Mouse (Mus musculus) thymus, adult 2 months (tissue): Measurements from ENCODE around the gene Gpank1. TPM values are rescaled to one million over a fixed set of nuclear protein-coding genes. Genes with fewer than 3 reads are reported as not detected.

Experiments
- DNase-seq: peaks from one replicate; pipeline ENCODE4 v3.0.0; 2021
- H3K27ac ChIP-seq: fragments of 200-500 bp; 2 replicates; pipeline ENCODE4 v1.5.1; 2012; ENCODE audit warnings: low read length, control low read depth; ENCODE audit not compliant: control insufficient read depth, insufficient read depth
- H3K27me3 ChIP-seq: fragments of 200-500 bp; 2 replicates; pipeline ENCODE4 v1.6.1; 2012; ENCODE audit warnings: mild to moderate bottlenecking, low read length, moderate library complexity, mixed read lengths; ENCODE audit not compliant: control insufficient read depth, insufficient read depth
- H3K36me3 ChIP-seq: fragments of 200-500 bp; 2 replicates; pipeline ENCODE4 v1.6.1; 2012; ENCODE audit warnings: mild to moderate bottlenecking, low read length, moderate library complexity; ENCODE audit not compliant: control insufficient read depth, insufficient read depth
- H3K4me1 ChIP-seq: fragments of 200-500 bp; replicated peaks from 2 replicates; pipeline ENCODE4 v1.6.1; 2012; ENCODE audit warnings: low read length; ENCODE audit not compliant: control insufficient read depth, insufficient read depth
- H3K4me3 ChIP-seq: fragments of 200-500 bp; 2 replicates; pipeline ENCODE4 v1.5.1; 2012; ENCODE audit warnings: mild to moderate bottlenecking, low read length, control low read depth, moderate library complexity; ENCODE audit not compliant: control insufficient read depth, insufficient read depth
- CTCF ChIP-seq: fragments of 200-500 bp; IDR thresholded peaks from 2 replicates; pipeline ENCODE4 v1.5.1; 2012; ENCODE audit warnings: mild to moderate bottlenecking, control low read depth, low read length, moderate library complexity, borderline replicate concordance; ENCODE audit not compliant: control insufficient read depth, poor library complexity, insufficient read depth; ENCODE audit errors: extremely low read depth
- POLR2A ChIP-seq: fragments of 200-500 bp; IDR thresholded peaks from 2 replicates; pipeline ENCODE4 v1.6.1; 2012; ENCODE audit warnings: mild to moderate bottlenecking, low read length, control low read depth, moderate library complexity; ENCODE audit not compliant: control insufficient read depth, poor library complexity, insufficient read depth; ENCODE audit errors: extremely low read depth
- WGBS: fragments of 180-500 bp; shearing (Covaris S2); methylation state at CpG from one replicate; pipeline ENCODE4 v1.1.7; 2018; 5-methylcytosine and 5-hydroxymethylcytosine counted together
- polyA plus RNA-seq: library from polyadenylated mRNA; depleted of rRNA; stranded (reverse); fragments of >200 nt; gene quantifications from 2 replicates; pipeline ENCODE4 v1.2.3, GENCODE M21; 2012

Gpank1 gene
- polyA plus RNA-seq, 1 experiment = 37.8 TPM

GRCm38 (mm10) chr17:35156461-35157200 lies 35.4 kb downstream of the Gpank1 start:
- no peak overlapping the region for H3K27ac ChIP-seq
- no peaks in the 10 kb centered on the region for H3K27me3 ChIP-seq
- no peak overlapping the region for H3K4me3 ChIP-seq
- no peaks in the 10 kb centered on the region for H3K4me1 ChIP-seq
- TF ChIP-seq CTCF = no peak
- TF ChIP-seq POLR2A = no peak
- no peak for DNase-seq
- 95% methylated on average over 33 of the region's 33 CpGs for WGBS
- peaks cover 100% of the 10 kb centered on the region for H3K36me3 ChIP-seq

GRCm38 (mm10) chr17:35157254-35157653 lies 36.0 kb downstream of the Gpank1 start:
- no peak overlapping the region for H3K27ac ChIP-seq
- no peak overlapping the region for H3K4me3 ChIP-seq
- WGBS = 97% methylated on average over 8 of the region's 8 CpGs
- H3K27me3 ChIP-seq = no peaks in the 10 kb centered on the region
- no peaks in the 10 kb centered on the region; the same call in 1 of the 2 replicates for H3K4me1 ChIP-seq
- TF ChIP-seq POLR2A (no peak), CTCF (no peak)
- no peak for DNase-seq
- peaks cover 95% of the 10 kb centered on the region for H3K36me3 ChIP-seq

GRCm38 (mm10) chr17:35157661-35158175 lies 36.5 kb downstream of the Gpank1 start:
- peaks cover 1% of the 10 kb centered on the region for H3K4me1 ChIP-seq
- H3K27ac ChIP-seq = no peak overlapping the region
- H3K36me3 ChIP-seq = peaks cover 91% of the 10 kb centered on the region
- no peaks in the 10 kb centered on the region for H3K27me3 ChIP-seq
- TF ChIP-seq CTCF = no peak
- TF ChIP-seq POLR2A = no peak
- 98% methylated on average over 8 of the region's 8 CpGs for WGBS
- no peak for DNase-seq
- H3K4me3 ChIP-seq = no peak overlapping the region

- DNase-seq = no peak
- Histone ChIP-seq H3K4me1 (peaks cover 8% of the 10 kb centered on the region), H3K27me3 (no peaks in the 10 kb centered on the region), H3K27ac (no peak overlapping the region), H3K36me3 (peaks cover 78% of the 10 kb centered on the region), H3K4me3 (no peak overlapping the region)
- TF ChIP-seq CTCF = no peak
- TF ChIP-seq POLR2A = no peak
- 97% methylated on average over 16 of the region's 16 CpGs for WGBS
Measured at GRCm38 (mm10) chr17:35158850-35159593, 37.8 kb downstream of the Gpank1 start.

- no peak for DNase-seq
Measured at GRCm38 (mm10) chr17:35159638-35160037, 38.4 kb downstream of the Gpank1 start.

GRCm38 (mm10) chr17:35161421-35161820 lies 40.2 kb downstream of the Gpank1 start:
- no peak for DNase-seq
- peaks cover 54% of the 10 kb centered on the region for H3K36me3 ChIP-seq
- peaks cover 12% of the 10 kb centered on the region for H3K4me1 ChIP-seq
- WGBS = 91% methylated on average over 11 of the region's 11 CpGs
- no peaks in the 10 kb centered on the region for H3K27me3 ChIP-seq
- no peak overlapping the region for H3K27ac ChIP-seq
- TF ChIP-seq CTCF (no peak), POLR2A (no peak)
- H3K4me3 ChIP-seq = no peak overlapping the region

More at GRCm38 (mm10) chr17:35159638-35160037, 38.4 kb downstream of the Gpank1 start:
- WGBS = 95% methylated on average over 7 of the region's 7 CpGs
- Histone ChIP-seq H3K27ac (no peak overlapping the region), H3K4me1 (peaks cover 8% of the 10 kb centered on the region), H3K36me3 (peaks cover 71% of the 10 kb centered on the region), H3K4me3 (no peak overlapping the region), H3K27me3 (no peaks in the 10 kb centered on the region)
- TF ChIP-seq CTCF = no peak
